Mouse (Mus musculus) heart, adult 8-10 months (tissue): Measurements from ENCODE around the gene Gtf3c2. TPM values are rescaled to one million over a fixed set of nuclear protein-coding genes. Genes with fewer than 3 reads are reported as not detected.

Experiments used
- DNase-seq: peaks from one replicate; pipeline ENCODE4 v3.0.0; 2022; ENCODE audit warnings: low spot score
- total RNA-seq, 4 experiments: library from RNA; stranded (reverse); gene quantifications; 2 replicates each; pipeline ENCODE4 v1.2.4; 2022

Gtf3c2 gene
- total RNA-seq, 4 experiments from 2014 or later, result 23.6 to 33.3 (median 26.4) TPM

DNA sequence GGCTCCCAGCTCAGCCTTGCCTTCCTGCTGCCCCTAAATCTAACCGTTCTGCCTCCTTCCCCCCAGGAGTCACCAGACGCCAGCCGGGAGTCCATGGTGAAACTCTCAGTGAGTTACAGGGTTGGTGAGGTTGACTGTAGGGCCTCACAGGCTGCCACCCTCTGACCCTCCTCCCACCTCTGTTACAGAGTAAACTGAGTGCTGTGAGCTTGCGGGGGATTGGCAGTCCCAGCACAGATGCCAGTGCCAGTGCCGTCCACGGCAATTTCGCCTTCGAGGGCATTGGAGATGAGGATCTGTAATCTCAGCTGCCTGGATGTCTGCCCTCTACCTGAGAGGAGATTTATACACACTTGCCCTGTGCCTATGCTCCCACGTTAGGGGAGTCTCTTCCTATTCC is 18.2 kb upstream of the Gtf3c2 start:
- no peak for DNase-seq

DNA sequence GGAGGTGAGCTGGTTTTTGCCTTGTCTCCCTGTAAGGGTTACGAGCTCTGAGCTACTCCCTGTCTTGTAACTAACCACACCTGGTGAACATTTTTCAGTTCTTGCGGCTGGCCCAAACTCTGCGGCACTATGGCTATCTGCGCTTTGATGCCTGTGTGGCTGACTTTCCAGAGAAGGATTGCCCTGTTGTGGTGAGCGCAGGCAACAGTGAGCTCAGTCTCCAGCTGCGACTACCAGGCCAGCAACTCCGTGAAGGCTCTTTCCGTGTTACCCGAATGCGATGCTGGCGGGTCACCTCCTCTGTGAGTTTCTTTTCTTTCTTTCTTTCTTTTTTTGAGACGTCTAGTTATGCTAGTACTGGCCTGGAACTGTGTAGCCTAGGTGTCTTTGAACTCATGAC is 17.1 kb upstream of the Gtf3c2 start:
- no peak for DNase-seq

DNA sequence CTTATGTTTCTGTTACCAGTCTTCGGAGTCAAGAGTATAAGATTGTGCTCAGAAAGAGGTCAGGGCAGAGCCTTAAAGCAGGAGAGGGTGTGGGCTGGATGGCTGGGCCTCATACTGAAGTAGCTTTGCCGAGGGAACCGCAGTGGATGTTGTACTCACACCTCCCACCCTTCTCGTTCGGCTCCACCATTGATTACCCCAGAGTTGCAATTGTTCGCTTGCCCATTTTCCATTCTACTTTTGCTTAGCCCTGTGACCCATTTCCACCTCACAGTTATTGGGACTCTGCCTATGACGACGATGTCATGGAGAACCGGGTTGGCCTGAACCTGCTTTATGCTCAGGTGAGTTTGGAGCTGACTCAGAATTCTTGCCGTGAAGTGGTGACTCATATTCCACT is 16.3 kb upstream of the Gtf3c2 start:
- DNase-seq, result no peak

DNA sequence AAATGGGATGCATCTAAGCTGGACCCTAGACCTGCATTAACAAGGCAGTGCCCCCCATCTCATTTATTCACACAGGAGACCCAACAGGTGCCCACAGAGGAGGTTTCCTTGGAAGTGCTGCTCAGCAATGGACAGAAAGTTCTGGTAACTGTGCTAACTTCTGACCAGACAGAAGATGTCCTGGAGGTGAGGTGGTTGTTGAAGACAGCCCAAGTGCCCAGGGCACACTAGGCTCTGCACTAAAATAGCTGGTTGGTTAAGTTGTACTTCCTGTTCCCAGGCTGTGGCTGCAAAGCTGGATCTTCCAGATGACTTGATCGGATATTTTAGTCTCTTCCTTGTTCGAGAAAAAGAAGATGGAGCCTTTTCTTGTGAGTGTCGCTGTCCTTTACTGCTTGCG is 15.7 kb upstream of the Gtf3c2 start:
- no peak for DNase-seq

DNA sequence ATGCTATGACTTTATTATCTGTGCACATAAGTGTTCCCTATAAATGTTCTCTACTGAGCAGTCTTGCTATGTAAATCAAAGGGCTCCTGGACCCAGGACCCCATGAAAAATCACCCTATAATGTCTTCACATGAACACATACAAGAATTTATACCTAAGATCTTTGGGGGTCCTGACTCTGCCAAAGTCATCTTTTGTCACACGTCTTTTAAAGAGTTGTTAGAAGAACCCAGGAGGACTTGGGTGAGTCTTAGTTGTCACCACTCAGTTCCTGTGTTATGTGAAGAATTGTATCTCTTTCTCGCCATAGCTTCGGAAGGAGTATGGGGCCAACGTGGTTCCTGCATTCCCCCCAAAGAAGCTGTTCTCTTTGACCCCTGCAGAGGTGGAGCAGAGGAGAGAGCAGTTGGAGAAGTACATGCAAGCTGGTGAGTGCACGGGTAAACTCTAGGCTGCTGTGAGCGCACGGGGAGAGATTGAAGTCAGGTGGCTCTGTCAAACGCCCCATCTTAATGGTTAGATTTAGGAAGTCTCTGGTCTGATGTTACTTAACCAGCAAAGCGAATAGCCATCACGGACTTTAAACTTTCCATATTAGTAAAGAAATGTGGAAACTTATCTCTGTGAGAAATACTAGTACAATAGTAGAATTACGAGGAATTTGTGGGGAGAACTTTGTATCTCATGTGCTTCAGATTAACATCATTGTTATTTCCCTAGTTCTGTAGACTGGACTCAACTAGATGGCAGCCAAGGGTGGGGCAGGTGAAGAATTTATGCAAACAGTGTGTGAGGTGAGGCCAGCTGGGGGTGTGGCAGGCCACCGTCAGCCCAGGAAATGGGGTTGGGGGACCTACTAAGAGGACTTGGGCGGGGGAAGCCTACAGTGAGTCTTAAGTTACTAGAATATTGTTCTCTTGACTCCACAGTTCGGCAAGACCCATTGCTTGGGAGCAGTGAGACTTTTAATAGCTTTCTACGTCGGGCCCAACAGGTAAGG is 14.8 kb upstream of the Gtf3c2 start:
- DNase-seq, result no peak

DNA sequence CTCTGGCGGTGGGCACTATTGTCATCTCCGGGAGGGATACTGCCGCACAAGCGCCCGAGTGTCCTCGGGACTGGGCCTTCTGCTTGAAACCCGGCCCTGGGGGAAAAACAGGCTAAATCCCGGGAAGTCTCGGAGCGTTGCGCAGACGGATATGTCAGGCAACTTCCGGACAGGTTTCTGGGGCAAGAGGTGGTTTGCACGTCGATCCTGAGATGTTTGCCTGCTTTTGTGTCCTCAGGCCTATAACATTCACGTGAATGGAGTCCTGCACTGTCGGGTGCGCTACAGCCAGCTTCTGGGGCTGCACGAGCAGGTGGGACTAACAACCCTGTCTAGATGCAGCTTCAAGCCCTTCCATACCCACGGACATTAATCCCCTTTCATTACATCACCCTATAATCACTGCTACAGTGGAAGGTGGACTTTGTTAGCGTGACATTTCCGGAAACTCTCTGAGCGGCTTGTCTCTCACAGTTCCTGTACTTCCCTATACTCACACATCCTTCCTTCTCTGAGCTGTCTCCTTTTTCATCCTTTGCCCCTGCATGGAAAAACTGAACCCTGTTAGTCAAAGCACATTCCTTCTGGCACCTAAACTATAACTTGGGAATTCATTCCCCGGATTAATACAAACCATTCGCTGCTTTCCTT is 13.8 kb upstream of the Gtf3c2 start:
- DNase-seq, result no peak

DNA sequence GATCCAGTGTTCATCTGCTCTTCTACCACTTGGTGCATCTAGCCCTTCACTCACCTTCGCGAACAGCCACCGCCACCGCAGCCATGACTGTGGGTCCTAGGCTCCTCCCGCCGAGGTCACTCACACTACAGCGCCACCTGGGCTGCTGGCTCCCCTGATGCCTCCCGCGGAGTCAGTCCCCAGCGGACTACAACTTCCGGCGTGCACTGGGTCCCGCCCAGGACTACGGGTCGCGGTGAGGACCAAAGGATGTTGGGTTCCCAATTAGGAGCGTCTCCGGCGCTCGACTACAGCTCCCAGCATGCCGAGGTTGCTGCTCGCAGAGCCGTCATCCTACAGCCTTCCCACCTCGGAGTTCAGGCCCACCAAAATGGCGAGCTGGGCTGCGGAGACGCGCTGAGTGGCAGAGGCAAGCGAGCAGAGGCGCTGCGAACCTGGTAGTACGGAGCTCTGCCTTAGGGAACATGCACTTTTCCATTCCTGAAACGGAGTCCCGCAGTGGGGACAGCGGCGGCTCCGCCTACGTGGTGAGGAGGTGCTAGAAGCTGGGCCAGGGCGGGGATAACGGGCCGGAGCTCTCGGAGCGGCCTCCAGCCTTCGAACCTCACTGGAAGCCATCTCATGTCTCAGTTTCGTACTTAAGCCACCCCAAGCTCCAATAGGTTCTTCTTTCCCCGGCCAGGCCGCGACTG is 13.1 kb upstream of the Gtf3c2 start, which contains the start of the genes Snx17 and Eif2b4:
Gene Snx17, plus strand, starts transcription at position 289 of the 692 bp plus-strand sequence.
Gene Eif2b4, minus strand, starts transcription at position 492 of the 692 bp plus-strand sequence.
- DNase-seq, result peak; percentile 100

DNA sequence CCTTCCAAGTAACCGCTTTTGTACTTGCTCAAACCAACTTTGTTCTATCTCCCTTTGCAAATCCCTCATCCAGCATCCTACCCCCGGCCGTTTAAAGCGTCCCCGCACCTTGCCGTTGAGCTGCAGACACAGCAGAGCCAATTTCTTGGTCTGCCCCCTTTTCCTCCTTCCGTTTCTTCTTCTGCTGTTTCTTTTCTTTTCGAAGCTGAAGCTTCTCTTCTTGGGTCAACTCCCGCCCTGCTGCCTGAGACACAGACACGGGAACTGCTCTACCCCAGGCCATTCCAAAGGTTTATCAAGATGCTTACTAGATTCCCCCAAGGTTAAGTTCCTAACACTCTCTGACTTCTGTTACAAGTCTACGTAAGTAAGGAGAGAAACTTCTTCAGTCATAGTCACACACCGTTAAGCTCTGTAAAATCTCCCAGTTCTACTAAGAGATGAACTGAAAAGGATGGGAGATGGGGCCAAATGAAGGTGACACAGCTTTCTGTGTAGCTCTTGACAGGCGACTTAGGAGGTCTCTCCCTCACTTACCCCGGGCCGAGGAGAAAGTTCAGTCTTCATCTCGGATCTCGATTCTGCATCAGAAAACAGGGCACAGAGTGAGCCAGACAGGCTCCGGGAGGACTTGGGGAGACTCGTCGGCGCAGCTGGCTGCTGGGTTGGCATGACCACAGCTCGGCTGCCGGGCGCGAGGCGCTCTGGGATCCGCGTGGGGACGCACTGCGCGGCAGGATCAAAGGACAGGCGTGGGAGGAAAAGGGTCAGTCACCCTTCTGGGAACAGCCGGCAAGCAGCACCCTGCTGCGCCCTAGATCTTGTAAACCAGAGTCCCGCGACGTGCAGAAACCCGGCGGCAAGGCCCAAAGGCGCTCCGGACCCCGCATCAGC is 12.3 kb upstream of the Gtf3c2 start:
- DNase-seq, result no peak

DNA sequence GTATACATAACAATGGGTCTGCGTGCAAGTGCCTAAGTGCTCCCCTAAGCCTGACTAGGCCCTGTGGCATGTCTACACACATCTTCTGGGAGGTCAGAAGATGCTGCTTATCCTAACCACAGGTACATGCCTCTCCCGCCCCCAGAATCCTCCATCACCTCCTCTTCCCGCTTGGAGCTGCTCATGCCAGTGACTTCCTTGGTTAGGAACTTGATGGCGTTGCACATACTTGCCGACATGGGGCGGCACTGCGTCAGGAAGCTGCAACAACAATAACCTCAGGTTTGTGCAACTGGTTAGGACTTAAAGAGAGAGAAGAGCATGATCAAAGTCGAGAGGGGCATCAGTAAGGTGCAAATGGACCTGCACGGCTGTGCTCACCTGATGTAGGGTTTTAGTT is 10.3 kb upstream of the Gtf3c2 start:
- DNase-seq, result no peak

DNA sequence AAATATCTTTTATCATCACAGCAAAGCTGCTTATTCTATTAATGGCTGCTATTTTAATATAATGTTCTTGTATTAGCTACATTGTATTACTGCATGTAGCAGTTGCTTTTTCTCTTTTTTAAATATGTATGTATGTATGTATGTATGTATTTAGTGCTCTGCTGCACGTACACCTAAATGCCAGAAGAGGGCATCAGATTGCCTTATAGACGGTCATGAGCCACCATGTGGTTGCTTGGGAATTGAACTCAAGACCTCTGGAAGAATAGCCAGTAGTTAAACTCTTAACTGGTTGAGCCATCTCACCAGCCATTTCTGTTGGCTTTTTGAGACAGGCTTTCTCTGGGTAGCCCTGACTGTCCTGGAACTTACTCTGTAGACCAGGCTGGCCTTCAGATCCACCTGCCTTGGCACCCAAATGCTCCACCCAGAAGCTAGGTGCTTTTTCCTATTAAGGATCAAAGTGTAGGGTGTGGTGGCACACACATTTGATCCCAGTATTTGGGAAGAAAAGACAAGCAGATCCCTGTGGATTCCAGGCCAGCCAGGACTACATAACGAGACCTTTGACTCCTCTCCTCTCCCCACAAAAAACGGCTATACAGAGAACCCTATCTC is 8.4 kb upstream of the Gtf3c2 start:
- DNase-seq, result no peak

DNA sequence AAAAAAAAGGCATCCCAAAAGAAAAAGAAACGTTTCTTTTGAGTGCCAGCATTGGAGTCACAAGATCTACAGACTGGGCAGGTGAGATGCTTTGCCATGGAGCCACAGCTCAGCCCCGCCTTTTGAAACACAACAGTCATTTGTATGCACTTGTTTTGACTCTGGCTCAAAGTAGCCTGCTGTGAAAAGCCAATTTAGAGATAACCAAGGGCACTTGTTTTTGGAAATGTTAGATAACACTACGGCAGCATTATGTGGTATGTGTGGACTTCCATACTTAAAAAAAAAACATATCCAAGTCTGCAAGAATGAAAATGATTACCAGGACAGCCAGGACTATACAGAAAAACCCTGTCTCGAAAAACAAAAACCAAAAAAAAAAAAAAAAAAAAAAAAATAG is 3.7 kb upstream of the Gtf3c2 start:
- no peak for DNase-seq

DNA sequence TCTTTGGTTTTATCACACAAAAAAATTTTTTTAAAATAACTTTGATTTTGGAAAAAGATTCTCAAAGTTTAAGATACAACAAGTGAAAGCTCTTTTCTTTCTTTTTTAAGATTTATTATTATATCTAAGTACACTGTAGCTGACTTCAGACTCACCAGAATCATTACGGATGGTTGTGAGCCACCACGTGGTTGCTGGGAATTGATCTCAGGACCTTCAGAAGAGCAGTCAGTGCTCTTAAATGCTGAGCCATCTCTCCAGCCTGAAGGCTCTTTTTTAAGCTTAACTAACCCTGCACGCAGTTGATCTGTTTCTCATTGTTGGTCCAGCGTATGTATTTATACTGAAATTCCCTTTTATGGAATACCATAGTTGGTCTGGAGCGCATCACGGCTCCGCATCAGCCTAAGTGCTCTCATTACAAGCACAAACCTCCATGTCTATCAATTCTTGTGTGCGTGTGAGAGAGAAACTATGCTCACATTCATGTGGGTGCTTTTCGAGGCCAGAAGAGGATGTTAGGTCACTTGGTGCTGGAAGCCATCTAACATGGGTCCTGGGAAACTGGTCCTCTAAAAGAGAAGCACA is 1.3 kb upstream of the Gtf3c2 start:
- no peak for DNase-seq

DNA sequence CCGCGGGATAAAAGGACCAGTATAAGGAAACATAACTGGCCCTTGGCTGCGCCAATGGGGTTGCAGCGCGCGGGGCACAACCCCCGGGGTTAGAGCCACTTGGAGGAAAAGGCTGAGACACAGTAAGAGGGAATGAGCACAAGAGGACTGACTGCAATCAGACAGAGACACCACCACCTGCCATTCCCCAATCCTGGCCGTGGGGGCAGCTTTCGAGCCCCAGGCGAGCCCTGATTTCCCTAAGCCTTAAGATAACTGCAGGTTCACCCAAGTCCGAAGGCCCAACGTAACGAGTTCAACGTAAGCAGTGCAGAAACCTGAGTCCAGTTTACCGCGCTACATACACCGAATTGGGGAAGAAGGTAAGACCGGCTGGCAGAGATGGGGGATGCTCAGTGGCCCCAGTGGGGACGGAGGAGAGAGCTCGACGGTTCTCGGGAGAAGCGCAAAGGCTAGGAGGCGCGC is 611 bp downstream of the Gtf3c2 start:
- DNase-seq, result no peak

DNA sequence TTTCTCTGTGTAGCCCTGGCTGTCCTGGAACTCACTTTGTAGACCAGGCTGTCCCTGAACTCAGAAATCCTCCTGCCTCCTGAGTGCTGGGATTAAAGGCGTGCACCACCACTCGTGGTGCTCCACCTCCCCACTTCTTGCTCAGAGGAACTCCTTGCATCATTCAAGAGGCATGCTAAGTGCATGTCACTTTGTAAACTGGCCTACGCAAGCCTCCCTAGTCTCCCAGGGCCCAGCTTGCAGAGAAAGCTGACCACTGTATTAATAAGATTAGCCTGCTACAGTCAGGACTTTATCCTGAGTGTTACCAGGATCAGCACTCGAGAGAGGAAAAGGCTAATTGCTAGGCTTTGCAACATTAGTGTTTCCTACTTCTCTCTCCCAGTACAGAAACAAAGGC is 11.3 kb downstream of the Gtf3c2 start:
- no peak for DNase-seq

DNA sequence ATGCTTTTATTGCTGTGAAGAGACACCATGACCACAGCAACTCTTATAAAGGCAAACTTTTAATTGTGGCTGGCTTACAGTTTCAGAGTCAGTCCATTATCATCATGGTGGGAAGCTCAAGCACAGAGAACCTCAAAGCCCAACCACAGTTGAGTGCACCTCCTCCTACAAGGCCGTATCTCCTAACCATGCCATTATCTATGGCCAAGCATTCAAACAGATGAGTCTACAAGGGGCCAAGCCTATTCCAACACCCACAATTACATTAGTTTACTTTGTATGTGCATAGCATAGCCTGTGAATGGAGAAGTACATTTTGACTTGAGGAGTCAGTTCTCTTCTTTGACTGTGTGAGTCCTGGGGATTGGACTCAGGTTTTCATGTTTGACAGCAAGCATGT is 15.1 kb downstream of the Gtf3c2 start:
- no peak for DNase-seq

DNA sequence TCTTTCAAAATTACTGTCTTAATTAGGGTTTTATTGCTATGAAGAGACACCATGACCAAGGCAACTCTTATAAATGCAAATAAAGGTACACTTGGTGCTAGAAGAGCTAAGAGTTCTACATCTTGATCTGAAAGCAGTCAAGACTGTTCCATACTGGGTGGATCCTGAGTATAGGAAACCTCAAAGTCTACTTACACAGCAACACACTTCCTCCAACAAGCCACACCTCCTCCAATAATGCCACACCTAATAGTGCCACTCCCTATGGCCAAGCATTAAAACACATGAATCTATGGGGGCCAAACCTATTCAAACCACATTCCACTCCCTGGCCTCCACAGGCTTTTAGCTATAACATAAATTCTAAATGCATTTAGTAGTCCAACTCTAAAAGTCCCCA is 17.5 kb downstream of the Gtf3c2 start:
- no peak for DNase-seq

DNA sequence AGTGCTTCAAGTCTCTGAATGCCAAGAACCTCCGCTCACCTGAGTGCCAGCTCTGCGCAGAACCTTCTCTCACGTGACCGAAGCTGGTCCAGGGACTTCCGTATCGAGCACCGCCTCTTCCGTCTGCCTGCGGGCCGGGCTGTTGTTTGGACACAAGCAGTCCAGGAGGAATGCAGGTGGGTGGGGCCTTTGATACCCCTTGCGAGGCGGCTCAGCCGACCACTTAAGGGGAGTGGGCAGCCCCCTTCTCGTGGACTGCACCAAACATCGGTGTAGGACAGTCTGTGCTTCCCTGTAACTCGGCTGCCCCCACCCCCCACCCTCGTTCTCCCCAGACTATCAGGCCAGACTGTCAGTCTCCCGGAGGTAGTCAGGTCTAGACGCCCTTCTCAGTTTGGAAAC is 25.8 kb downstream of the Gtf3c2 start, which contains the start of gene Mpv17:
Gene Mpv17, minus strand, starts transcription at position 100 of the 402 bp plus-strand sequence.
- peak; percentile 86 for DNase-seq

DNA sequence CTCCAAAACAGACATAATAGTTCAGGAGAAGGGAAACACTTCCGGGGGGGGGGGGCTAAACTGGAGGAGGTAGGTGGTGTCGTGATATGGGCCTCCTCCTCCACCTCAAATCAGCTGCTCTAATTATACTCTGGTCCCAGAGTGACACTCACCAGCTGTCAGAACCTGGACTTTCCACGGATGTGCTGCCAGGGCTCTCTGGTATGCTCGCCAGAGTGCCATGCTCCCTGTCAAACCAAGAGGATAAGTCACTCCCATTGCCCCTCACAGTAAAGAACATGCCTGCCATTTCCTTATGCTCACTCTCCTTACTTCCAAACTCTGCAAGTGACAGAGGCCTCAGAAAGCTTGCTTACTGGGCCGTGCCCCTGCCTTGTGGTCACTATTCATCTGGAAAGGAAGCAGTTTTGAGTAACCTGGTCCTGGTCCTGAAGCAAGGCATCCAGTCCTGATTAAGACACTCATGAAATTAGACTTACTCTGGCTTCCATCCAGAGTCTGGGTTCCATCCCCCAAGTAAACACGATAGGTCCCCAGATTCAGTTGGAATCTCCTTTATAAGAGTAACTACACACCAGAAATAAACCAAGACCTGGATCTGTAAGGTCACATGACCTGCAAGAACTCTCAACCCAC is 26.3 kb downstream of the Gtf3c2 start:
- DNase-seq, result peak; percentile 36

DNA sequence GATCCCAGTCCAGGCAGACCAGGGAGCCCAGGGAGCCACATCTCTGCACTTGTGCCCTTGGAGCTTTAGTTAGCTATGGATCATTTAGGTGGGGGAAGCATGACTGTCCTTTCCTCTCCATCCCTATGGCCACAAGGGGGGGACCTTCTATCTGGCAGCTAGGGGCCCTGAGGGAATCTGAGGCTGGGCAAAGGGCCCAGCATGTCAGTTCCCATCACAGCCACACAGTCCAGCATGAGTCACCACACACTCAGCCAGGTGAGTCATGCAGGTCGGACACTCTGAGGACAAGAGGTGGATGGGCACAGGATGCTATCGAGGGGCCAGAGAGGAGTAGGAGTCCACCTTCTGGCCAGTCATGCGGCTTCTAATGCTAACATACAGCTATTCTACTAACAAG is 28.2 kb downstream of the Gtf3c2 start:
- peak; percentile 45 for DNase-seq

DNA sequence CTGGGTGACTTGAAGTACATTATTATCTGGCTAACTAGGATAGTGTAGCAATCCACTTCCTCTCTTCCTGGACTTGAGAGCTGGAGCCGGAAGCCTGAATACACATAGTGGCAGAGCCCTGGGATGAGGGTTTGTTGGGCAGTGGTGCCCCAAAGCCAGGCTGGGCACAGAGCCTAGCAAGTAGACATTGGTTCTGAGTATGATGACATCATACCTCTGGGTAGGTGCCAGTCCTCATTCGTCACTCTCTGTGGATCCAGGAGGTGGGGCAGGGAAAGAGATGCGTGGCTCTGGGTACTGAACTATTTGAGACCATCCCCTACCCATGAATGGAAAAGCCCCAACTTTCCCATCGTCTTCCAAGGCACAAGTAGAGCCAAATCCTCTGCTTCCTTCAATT is 30.2 kb downstream of the Gtf3c2 start:
- no peak for DNase-seq
